Mouse (Mus musculus): ENCODE data around the gene Gm13696.
"Not testable (repeated sequence)": the region's sequence is repeated elsewhere in the genome, so short reads cannot be mapped to it uniquely, and the experiment has no call there.

Gene Gm13696

DNA sequence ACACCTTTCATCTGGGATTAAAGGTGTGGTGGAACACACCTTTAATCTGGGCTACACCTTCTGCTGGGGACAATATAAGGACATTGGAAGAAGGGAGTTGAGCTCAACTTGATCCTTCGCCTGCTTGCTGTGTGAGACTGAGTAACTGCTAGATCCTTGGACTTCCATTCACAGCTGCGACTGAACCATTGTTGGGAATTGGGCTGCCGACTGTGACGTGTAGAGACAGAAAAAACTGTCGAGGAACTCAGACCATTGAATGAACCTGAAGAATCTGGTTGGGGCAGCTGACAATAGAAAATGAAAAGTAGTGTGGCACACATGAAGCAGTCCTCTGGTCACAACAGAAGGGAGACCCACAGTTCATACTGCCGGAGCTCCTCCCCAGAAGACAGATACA lies at the start of gene Gm13696:
Gene Gm13696 (plus strand): TSS at position 301 of the 400 bp plus-strand sequence.
- DNase-seq: not testable (repeated sequence)

- no peak for DNase-seq
These were observed 43.3 kb upstream of the Gm13696 start for GRCm38 (mm10) chr2:83929478-83930088.

GRCm38 (mm10) chr2:83940931-83941361 lies 32.0 kb upstream of the Gm13696 start, which contains the start of gene Zswim2:
TSS of gene Zswim2 (minus strand) at chr2:83941228.
- DNase-seq: peak; percentile 67 to 76

DNA sequence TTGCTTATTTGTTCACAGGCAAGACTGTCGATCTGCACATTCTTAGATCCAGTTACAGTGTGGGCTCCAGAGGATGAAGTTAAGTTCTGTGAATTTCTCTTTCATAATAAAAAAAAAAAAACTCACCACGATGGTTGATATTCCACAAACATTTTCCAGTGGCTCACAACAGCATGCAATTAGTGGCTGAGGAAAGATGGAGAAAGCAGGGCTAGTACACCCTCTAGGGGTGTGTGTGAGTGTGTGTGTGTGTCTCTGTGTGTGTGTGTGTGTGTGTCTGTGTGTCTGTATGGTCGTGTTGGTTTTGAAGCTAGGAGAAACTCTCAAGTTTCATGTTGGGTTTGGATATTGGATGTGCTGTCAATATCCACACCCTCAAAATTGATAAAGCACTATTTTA lies 31.5 kb upstream of the Gm13696 start:
- DNase-seq: peak in 1 of 2 experiments; percentile 2

- DNase-seq: no peak
These were observed 31.1 kb upstream of the Gm13696 start for GRCm38 (mm10) chr2:83941792-83942191.

DNA sequence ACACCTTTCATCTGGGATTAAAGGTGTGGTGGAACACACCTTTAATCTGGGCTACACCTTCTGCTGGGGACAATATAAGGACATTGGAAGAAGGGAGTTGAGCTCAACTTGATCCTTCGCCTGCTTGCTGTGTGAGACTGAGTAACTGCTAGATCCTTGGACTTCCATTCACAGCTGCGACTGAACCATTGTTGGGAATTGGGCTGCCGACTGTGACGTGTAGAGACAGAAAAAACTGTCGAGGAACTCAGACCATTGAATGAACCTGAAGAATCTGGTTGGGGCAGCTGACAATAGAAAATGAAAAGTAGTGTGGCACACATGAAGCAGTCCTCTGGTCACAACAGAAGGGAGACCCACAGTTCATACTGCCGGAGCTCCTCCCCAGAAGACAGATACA lies 17.5 kb upstream of the Gm13696 start, which contains the start of gene Gm13698:
Gene Gm13698 (plus strand): TSS at position 301 of the 400 bp plus-strand sequence.
- DNase-seq: not testable (repeated sequence)

- DNase-seq: not testable (repeated sequence)
These were observed 11.7 kb upstream of the Gm13696 start, which contains the start of gene Gm13693 for GRCm38 (mm10) chr2:83961203-83961602. TSS of gene Gm13693 (plus strand) at chr2:83961503.

- DNase-seq: not testable (repeated sequence)
These were observed 5.9 kb upstream of the Gm13696 start, which contains the start of gene Gm13695 for GRCm38 (mm10) chr2:83967013-83967412. TSS of gene Gm13695 (plus strand) at chr2:83967313.

DNA sequence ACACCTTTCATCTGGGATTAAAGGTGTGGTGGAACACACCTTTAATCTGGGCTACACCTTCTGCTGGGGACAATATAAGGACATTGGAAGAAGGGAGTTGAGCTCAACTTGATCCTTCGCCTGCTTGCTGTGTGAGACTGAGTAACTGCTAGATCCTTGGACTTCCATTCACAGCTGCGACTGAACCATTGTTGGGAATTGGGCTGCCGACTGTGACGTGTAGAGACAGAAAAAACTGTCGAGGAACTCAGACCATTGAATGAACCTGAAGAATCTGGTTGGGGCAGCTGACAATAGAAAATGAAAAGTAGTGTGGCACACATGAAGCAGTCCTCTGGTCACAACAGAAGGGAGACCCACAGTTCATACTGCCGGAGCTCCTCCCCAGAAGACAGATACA lies 5.7 kb downstream of the Gm13696 start, which contains the start of gene Gm13694:
Gene Gm13694 (plus strand): TSS at position 301 of the 400 bp plus-strand sequence.
- not testable (repeated sequence) for DNase-seq

- not testable (repeated sequence) for DNase-seq
These were observed 11.5 kb downstream of the Gm13696 start, which contains the start of gene Gm13697 for GRCm38 (mm10) chr2:83984443-83984842. TSS of gene Gm13697 (plus strand) at chr2:83984743.

DNA sequence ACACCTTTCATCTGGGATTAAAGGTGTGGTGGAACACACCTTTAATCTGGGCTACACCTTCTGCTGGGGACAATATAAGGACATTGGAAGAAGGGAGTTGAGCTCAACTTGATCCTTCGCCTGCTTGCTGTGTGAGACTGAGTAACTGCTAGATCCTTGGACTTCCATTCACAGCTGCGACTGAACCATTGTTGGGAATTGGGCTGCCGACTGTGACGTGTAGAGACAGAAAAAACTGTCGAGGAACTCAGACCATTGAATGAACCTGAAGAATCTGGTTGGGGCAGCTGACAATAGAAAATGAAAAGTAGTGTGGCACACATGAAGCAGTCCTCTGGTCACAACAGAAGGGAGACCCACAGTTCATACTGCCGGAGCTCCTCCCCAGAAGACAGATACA lies 17.3 kb downstream of the Gm13696 start, which contains the start of gene Gm13691:
Gene Gm13691 (plus strand): TSS at position 301 of the 400 bp plus-strand sequence.
- DNase-seq: not testable (repeated sequence)

DNA sequence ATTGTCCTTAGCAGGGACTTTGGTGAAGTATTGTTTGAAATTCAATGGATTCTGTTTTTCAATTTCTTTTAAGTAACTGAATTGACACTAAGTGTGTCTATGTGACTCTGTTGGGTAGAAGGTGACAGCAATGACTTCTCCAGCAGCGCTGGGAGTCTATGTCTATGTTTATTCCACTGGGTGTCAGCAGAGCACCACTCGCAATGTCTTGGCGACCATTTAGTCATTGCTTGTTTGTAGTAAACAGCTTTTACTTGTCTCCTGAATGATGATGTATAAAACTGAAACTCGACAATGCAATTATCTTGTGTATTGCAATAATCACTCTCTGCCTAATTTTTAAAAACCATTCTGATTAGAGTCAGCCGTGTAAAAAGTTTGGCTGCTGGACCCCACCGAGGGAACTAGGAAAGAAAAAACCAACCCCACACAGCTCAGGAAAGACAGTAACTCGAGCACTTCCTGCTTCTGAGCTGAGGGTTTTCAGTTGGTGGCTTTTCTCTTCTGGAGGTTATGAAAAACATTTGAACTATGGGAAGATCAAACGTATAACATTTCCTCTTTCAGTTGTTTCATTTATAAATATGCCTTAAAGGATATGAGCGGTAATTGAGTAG lies 20.8 kb downstream of the Gm13696 start:
- not testable (repeated sequence) for DNase-seq

GRCm38 (mm10) chr2:83994526-83994925 lies 21.6 kb downstream of the Gm13696 start:
- DNase-seq: not testable (repeated sequence)

DNA sequence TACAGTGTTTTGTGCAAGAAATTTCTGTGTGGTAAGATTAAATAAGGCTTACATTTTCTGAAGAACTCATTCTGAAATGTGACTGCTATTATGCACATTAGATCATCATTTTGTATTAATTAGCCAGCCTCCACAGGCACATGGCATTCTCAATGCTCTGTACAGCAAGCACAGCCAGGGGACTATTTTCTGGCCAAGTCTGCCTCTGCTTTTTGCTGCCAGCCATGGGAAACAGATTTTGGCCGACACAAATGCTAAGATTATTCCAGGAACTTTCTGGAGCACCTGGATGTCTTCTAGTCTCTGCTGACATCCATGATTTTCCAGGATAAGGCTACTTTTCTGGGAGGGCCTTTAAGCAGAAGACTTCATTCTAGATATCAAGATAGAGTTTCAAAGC lies 36.0 kb downstream of the Gm13696 start:
- no peak for DNase-seq

DNA sequence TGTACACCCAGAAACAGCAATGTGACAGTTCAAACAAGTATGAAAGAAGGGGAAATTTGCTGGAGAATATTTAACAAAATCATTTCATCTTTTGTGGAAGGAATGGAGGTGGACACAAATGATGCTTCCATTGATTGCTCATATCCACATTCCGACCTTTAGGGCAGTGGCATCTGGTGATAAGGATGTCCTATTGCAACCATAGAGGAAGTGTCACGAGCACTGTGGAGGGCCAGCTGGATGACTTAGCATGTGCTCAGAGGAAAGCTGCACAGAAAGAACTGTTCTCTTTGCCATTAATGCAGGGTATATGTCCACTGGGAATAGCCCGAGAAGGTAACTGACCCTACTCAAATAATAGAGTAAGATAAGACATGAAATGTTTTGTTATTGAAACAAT lies 36.9 kb downstream of the Gm13696 start:
- DNase-seq: no peak

DNA sequence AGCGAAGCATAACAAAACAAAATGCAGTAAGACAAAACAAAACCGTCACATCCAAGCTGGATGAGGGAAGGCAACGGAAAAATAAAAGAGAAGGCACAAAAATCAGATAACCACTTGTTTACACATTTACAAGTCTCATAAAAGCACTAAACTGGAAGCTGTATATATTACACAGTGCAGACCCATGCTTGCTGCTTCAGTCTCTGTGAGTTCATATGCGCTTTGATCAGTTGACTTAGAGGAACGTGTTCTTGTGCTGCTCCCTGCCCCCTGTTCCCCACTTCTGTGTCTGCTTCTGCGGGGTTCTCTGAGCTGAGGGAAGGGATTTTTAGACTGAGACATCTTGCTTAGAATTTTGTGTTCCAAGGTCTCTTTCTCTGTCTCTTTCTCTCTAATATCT lies 41.6 kb downstream of the Gm13696 start:
- DNase-seq: no peak

DNA sequence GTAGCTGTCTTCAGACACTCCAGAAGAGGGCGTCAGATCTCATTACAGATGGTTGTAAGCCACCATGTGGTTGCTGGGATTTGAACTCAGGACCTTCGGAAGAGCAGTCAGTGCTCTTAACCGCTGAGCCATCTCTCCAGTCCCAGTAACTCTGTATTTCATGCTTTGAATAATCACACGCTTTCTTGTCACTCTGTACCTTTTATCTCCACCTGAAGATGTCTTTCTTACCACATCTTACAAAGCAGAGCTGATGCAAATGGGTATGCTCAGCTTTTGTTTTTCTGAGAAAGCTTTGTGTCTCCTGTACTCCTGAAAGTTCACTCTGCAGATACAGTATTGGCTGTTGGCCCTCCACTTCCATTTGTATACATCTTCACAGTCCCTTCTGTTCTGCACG lies 43.4 kb downstream of the Gm13696 start:
- DNase-seq: not testable (repeated sequence)

- no peak for DNase-seq
These were observed 45.4 kb downstream of the Gm13696 start for GRCm38 (mm10) chr2:84018330-84018729.

DNA sequence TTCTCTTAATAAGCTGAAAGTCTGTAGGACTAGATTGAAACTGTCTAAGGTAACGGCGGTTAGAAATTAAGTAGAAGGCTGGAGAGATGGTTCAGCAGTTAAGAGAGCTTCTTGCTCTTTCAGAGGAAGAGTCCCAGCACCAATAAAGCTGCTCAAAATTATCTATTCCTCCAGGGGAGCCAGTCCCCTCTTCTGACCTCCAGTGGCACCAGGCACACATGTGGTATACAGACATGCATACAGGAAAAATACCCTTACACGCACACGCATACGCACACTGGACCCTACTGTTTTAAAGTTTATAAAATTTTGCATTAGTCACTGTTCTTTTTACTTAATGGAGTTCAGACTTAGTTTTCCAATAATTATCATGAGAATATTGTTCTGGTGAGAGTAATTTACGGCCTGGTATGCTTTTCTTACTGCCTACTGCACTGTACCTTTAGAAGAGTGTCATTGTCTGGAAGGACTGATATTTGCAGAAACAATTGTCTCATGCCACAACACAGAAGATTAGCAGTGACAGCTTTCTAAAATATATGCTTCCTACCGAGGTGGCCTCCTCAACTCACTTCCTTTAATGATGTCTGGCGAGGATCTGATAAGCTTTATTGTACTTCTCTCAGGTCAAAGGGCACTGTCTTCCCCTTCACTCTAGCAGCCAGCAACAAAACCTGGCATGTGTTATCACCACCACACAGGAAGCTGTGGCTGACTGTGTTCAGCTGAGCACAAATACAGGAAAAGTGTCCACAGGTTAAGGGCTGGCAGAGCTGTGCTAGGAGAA lies 46.8 kb downstream of the Gm13696 start:
- DNase-seq: no peak

DNA sequence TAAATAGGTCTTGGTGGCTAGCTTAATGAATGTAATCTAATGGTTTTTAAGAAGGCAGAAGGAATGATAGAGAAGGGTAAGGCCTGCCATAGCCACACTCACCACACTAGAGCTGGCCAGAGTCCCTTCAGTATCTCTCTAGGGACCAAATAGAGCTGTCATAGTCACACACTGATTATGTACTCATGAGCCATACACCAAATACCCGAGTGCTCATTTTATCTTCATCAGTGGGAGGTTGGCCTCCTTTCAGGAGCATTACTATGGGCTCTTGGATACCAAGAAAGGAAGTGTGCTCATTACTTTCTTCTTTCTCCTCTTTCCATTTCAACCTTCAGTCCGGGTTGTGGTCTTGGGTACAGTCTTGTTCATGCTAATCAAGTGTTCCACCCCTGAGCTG lies 49.0 kb downstream of the Gm13696 start:
- DNase-seq: no peak

DNA sequence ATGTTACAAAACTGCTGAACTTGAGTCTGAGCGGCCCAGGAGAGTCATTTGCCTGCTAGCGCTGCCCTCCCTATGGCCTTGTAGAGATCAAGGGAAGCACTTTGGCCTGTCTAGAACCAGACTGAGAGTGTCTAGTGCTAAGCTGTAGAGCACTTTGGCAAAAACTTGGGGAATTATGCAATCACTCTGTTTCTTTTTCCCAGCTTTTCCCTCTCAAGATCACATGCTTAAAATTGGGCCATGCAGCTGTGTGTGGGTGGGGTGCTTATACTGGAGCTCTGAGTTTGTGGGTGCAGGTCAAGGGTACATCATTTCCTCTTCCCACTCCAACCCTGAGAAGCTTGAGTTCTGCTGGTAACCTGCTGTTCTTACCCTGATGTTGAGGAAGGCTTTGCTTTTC lies 50.0 kb downstream of the Gm13696 start:
- no peak for DNase-seq

DNA sequence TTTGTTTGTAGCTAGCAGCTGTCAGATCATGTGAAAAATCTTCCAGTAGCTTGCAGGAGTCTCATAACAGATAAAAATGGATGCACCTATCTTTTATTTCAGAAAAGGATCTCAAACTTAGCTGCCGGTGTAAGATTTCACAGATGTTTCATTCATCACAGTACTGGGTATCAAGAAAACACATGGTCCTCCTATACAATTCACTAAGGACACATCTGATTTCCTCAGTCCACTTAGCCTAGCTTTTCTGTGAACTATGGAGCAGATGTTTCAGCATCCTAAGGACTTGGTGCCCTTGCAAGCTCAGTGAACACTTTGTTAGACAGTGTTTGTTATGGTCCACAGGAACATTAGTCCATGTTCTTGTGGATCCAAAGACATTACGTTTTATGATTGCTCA lies 50.4 kb downstream of the Gm13696 start:
- DNase-seq: no peak
